Mouse (Mus musculus): ENCODE results near the gene Trip10.

Trip10 gene

GRCm38 (mm10) chr17:57234254-57234928, 14.9 kb upstream of the Trip10 start:
- DNase-seq (ENCODE audit: low read depth, low spot score): no peak

- DNase-seq (ENCODE audit: low read depth, low spot score): no peak
These were observed 13.5 kb upstream of the Trip10 start for GRCm38 (mm10) chr17:57235803-57236202.

- DNase-seq (ENCODE audit: low read depth, low spot score): no peak
These were observed 12.1 kb upstream of the Trip10 start for GRCm38 (mm10) chr17:57237181-57237580.

- DNase-seq (ENCODE audit: low read depth, low spot score): no peak
These were observed 5.4 kb upstream of the Trip10 start for GRCm38 (mm10) chr17:57243650-57244370.

GRCm38 (mm10) chr17:57245311-57245929, 3.8 kb upstream of the Trip10 start:
- DNase-seq (ENCODE audit: low read depth, low spot score): no peak

- no peak for DNase-seq (ENCODE audit: low read depth, low spot score)
These were observed 2.4 kb upstream of the Trip10 start for GRCm38 (mm10) chr17:57246663-57247392.

- DNase-seq (ENCODE audit: low read depth, low spot score): peak; percentile 100
These were observed 1.7 kb upstream of the Trip10 start for GRCm38 (mm10) chr17:57247393-57248200.

GRCm38 (mm10) chr17:57248201-57248699, 1.0 kb upstream of the Trip10 start, which contains the start of gene Gpr108:
Gene Gpr108 (minus strand): TSS chr17:57248446.
- DNase-seq (ENCODE audit: low read depth, low spot score): peak; percentile 70

- DNase-seq (ENCODE audit: low read depth, low spot score): no peak
These were observed 484 bp upstream of the Trip10 start for GRCm38 (mm10) chr17:57248771-57249170.

- DNase-seq (ENCODE audit: low read depth, low spot score): no peak
These were observed 1.4 kb downstream of the Trip10 start for GRCm38 (mm10) chr17:57250461-57251160.

- DNase-seq (ENCODE audit: low read depth, low spot score): no peak
These were observed 2.2 kb downstream of the Trip10 start for GRCm38 (mm10) chr17:57251431-57251830.

GRCm38 (mm10) chr17:57253306-57253705, 4.1 kb downstream of the Trip10 start:
- no peak for DNase-seq (ENCODE audit: low read depth, low spot score)

GRCm38 (mm10) chr17:57255354-57255753, 6.1 kb downstream of the Trip10 start:
- no peak for DNase-seq (ENCODE audit: low read depth, low spot score)

GRCm38 (mm10) chr17:57256921-57257485, 7.7 kb downstream of the Trip10 start:
- no peak for DNase-seq (ENCODE audit: low read depth, low spot score)

- DNase-seq (ENCODE audit: low read depth, low spot score): no peak
These were observed 8.9 kb downstream of the Trip10 start for GRCm38 (mm10) chr17:57258191-57258590.

GRCm38 (mm10) chr17:57259742-57260141, 10.5 kb downstream of the Trip10 start:
- DNase-seq (ENCODE audit: low read depth, low spot score): no peak

- DNase-seq (ENCODE audit: low read depth, low spot score): no peak
These were observed 11.1 kb downstream of the Trip10 start for GRCm38 (mm10) chr17:57260351-57260750.

GRCm38 (mm10) chr17:57261286-57261685, 12.0 kb downstream of the Trip10 start:
- no peak for DNase-seq (ENCODE audit: low read depth, low spot score)

GRCm38 (mm10) chr17:57261796-57262195, 12.5 kb downstream of the Trip10 start:
- no peak for DNase-seq (ENCODE audit: low read depth, low spot score)
